Mouse (Mus musculus) heart, embryonic 10.5 days (tissue): ENCODE measurements around the gene Nos3. TPM values are rescaled to one million over a fixed set of nuclear protein-coding genes. Genes with fewer than 3 reads are reported as not detected.
"Not testable (repeated sequence)": the region's sequence is repeated elsewhere in the genome, so short reads cannot be mapped to it uniquely, and the experiment has no call there.

Experiments
- DNase-seq: peaks from one replicate; pipeline ENCODE4 v3.0.0-alpha.2; 2017; ENCODE audit warnings: low spot score
- H3K27ac ChIP-seq: fragments of 300-500 bp; sonication (generic); 2 replicates; pipeline ENCODE4 v1.5.1; 2016; ENCODE audit warnings: mild to moderate bottlenecking
- H3K27me3 ChIP-seq: fragments of 300-500 bp; sonication (generic); 2 replicates; pipeline ENCODE4 v1.6.1; 2016; ENCODE audit warnings: mild to moderate bottlenecking; ENCODE audit not compliant: poor library complexity, insufficient read depth, severe bottlenecking
- H3K36me3 ChIP-seq: fragments of 300-500 bp; sonication (generic); 2 replicates; pipeline ENCODE4 v1.6.1; 2016; ENCODE audit warnings: mild to moderate bottlenecking, moderate library complexity
- H3K4me1 ChIP-seq: fragments of 300-500 bp; sonication (generic); 2 replicates; pipeline ENCODE4 v1.6.1; 2016; ENCODE audit warnings: mild to moderate bottlenecking
- H3K4me3 ChIP-seq: fragments of 300-500 bp; sonication (generic); 2 replicates; pipeline ENCODE4 v1.5.1; 2016; ENCODE audit warnings: mild to moderate bottlenecking, moderate library complexity
- H3K9me3 ChIP-seq: fragments of 300-500 bp; sonication (generic); 2 replicates; pipeline ENCODE4 v1.6.1; 2016; ENCODE audit warnings: mild to moderate bottlenecking, moderate library complexity
- WGBS: fragments of 180-500 bp; shearing (Covaris S2); methylation state at CpG from one replicate; pipeline ENCODE4 v1.1.7; 2016; 5-methylcytosine and 5-hydroxymethylcytosine counted together
- polyA plus RNA-seq: library from polyadenylated mRNA; unstranded; fragments of >200 nt; fragmentation: Nextera tagmentation; extraction: Ambion mirVana; gene quantifications from 2 replicates; pipeline ENCODE4 v1.2.1, GENCODE M21; 2016

The Nos3 gene
- polyA plus RNA-seq, 1 experiment from 2014 or later, result 23.2 TPM

- DNase-seq, result no peak
- H3K4me3 ChIP-seq, result no peak overlapping the region
- 0 out of 2 replicates have a peak overlapping the region, but pooled peaks have one; percentile 54 for H3K27ac ChIP-seq
- no peaks in the 10 kb centered on the region for H3K9me3 ChIP-seq
- H3K27me3 ChIP-seq, result peaks cover 46% of the 10 kb centered on the region
- H3K4me1 ChIP-seq, result peaks cover 70% of the 10 kb centered on the region
- H3K36me3 ChIP-seq, result peaks cover 9% of the 10 kb centered on the region
- WGBS, result 90% methylated on average over 5 of the region's 5 CpGs
Measured at GRCm38 (mm10) chr5:24385374-24385773, 20.8 kb downstream of the Nos3 start.

DNA sequence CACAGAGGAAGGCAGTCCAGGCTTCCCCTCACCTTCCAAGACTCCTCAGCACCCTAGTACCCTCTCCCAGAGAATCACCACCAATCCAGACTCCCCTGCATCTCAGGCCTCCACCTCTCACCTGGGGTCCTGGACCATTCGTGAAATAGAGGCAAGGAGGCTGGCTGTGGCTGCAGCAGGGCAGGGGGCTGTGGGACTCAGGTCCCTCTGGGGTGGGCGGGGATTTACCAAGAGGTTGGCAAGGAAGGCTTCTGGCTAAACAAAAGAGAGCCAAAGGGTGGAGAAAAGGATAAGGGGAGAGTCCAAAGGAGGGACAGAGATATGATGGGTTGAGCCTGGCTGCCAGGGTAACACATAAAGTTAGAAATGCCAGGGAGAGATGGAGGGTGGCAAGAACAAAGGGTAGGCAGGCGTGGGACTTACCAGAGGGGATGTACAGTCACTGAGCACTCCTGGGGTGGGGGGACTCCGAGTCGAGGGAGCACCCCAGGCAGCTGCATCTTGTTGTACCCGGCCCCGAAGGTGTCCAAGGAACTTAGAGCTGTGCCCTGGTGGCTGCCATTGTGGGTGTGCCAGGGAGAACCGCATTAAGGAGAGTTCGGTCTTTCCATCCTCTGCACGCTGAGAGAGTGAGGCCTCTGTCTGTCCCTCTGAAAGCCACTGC lies 21.4 kb downstream of the Nos3 start:
- Histone ChIP-seq H3K27me3 (peaks cover 46% of the 10 kb centered on the region), H3K27ac (peak overlapping the region; percentile 54; the same call in 1 of the 2 replicates), H3K9me3 (no peaks in the 10 kb centered on the region), H3K36me3 (peaks cover 8% of the 10 kb centered on the region; the same call in 1 of the 2 replicates), H3K4me1 (peaks cover 66% of the 10 kb centered on the region), H3K4me3 (no peak overlapping the region)
- DNase-seq, result no peak
- WGBS, result 78% methylated on average over 10 of the region's 10 CpGs

- peak; percentile 88 for DNase-seq
- peak overlapping the region; percentile 84 for H3K27ac ChIP-seq
- peaks cover 50% of the 10 kb centered on the region for H3K27me3 ChIP-seq
- H3K4me1 ChIP-seq, result peaks cover 66% of the 10 kb centered on the region
- 0 out of 2 replicates have a peak, but pooled peaks cover 5% of the 10 kb centered on the region for H3K36me3 ChIP-seq
- H3K9me3 ChIP-seq, result no peaks in the 10 kb centered on the region
- H3K4me3 ChIP-seq, result peak overlapping the region; percentile 63
- under 1% methylated on average over 73 of the region's 73 CpGs for WGBS
Measured at GRCm38 (mm10) chr5:24387264-24388241, 22.9 kb downstream of the Nos3 start.

- no peaks in the 10 kb centered on the region for H3K9me3 ChIP-seq
- H3K27me3 ChIP-seq, result peaks cover 50% of the 10 kb centered on the region
- H3K4me1 ChIP-seq, result peaks cover 66% of the 10 kb centered on the region
- H3K4me3 ChIP-seq, result peak overlapping the region; percentile 63
- peak overlapping the region; percentile 84 for H3K27ac ChIP-seq
- no peak for DNase-seq
- WGBS, result 21% methylated on average over 26 of the region's 26 CpGs
- 0 out of 2 replicates have a peak, but pooled peaks cover 5% of the 10 kb centered on the region for H3K36me3 ChIP-seq
Measured at GRCm38 (mm10) chr5:24388246-24388915, 23.8 kb downstream of the Nos3 start.

DNA sequence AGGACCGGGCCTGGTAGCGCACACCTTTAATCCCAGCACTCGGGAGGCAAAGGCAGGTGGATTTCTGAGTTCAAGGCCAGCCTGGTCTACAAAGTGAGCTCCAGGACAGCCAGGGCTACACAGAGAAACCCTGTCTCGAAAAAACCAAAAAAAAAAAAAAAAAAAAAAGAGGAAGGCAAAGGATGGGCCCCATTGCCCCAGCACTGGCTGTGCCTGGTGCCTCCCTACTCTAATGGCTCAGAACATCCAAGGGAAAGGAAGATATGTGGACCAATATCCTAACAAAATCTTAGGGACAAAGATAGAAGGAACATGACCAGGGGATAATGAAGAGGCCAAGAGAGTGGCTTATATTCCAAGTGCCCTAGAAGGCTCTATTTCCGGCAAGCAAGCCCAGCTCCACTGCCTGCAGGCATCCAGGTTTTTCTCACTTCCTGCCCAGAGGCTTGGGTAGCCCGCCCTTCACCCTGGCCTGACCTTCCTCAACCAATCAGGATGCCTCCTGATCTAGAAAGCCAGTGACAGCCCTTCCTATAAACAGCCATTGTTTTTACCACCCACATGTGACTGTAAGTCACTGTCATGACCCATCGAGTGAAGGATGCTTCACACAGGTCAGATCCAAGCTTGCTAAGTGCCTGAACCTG lies 24.5 kb downstream of the Nos3 start:
- H3K36me3 ChIP-seq, result 0 out of 2 replicates have a peak, but pooled peaks cover 5% of the 10 kb centered on the region
- peaks cover 50% of the 10 kb centered on the region for H3K27me3 ChIP-seq
- DNase-seq, result no peak
- no peaks in the 10 kb centered on the region for H3K9me3 ChIP-seq
- 47% methylated on average over 7 of the region's 7 CpGs for WGBS
- H3K4me3 ChIP-seq, result no peak overlapping the region
- peaks cover 64% of the 10 kb centered on the region for H3K4me1 ChIP-seq
- peak overlapping the region; percentile 84 for H3K27ac ChIP-seq

DNA sequence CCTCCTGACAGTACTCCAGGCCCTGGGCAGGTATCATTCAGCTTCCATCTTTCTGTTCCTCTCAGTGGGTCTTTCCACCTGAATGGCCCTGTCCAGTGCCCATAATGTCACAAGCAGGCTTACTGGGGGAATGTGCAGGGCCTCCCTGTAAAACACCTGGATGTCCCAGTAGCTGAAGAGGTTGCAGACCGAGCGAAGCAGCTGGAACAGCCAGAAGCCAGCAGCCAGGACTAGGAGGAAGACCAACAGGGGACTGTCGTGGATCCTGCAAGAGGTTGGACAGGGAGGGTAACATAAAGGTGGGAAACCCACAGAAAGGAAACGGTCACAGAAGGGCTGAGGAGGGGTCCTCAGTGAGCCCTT lies 25.0 kb downstream of the Nos3 start:
- peak overlapping the region; percentile 72 for H3K27ac ChIP-seq

GRCm38 (mm10) chr5:24391864-24392263 lies 27.3 kb downstream of the Nos3 start, which contains the start of gene Atg9b:
Atg9b (minus strand) TSS chr5:24392143.
- no peaks in the 10 kb centered on the region for H3K9me3 ChIP-seq
- H3K27ac ChIP-seq, result 0 out of 2 replicates have a peak within 1 kb of the TSS, but pooled peaks have one; percentile 1
- WGBS, result 78% methylated on average over 7 of the region's 7 CpGs
- no peak for DNase-seq
- H3K4me1 ChIP-seq, result peaks cover 55% of the 10 kb centered on the region
- H3K4me3 ChIP-seq, result no peak within 1 kb of the TSS
- H3K27me3 ChIP-seq, result peaks cover 24% of the 10 kb centered on the region
- peaks cover 2% of the 10 kb centered on the region; the same call in 1 of the 2 replicates for H3K36me3 ChIP-seq

More for the DNA sequence above, 25.0 kb downstream of the Nos3 start:
- H3K4me3 ChIP-seq, result no peak overlapping the region
- no peak for DNase-seq
- peaks cover 46% of the 10 kb centered on the region for H3K27me3 ChIP-seq
- H3K36me3 ChIP-seq, result 0 out of 2 replicates have a peak, but pooled peaks cover 5% of the 10 kb centered on the region
- WGBS, result 79% methylated on average over 4 of the region's 4 CpGs
- H3K9me3 ChIP-seq, result no peaks in the 10 kb centered on the region
- H3K4me1 ChIP-seq, result peaks cover 62% of the 10 kb centered on the region

DNA sequence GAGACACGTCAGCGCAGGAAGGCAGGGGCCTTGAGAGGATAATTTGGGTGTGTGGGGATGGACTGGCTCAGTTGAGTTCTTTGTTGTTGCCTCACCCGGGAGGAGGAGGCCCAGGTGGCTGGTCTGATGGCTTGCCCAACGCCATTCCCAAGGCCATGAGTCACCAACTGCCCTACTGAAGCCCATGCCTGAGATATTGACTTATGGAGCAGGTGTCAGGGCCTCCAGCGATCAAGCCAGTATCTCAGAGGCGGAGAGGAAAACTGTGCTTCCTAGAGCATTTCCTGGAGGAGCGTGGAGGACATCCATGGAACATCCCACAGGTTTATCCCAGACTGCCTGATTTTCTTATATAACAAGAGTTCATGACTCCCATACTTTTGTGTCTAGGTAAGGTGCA lies 28.1 kb downstream of the Nos3 start:
- WGBS, result 63% methylated on average over 7 of the region's 7 CpGs
- Histone ChIP-seq H3K36me3 (peaks cover 2% of the 10 kb centered on the region; the same call in 1 of the 2 replicates), H3K4me3 (no peak overlapping the region), H3K27ac (0 out of 2 replicates have a peak overlapping the region, but pooled peaks have one; percentile 1), H3K9me3 (no peaks in the 10 kb centered on the region), H3K4me1 (peaks cover 46% of the 10 kb centered on the region), H3K27me3 (peaks cover 16% of the 10 kb centered on the region)
- DNase-seq, result no peak

- no peaks in the 10 kb centered on the region for H3K9me3 ChIP-seq
- H3K4me3 ChIP-seq, result peak within 1 kb of the TSS; percentile 74
- H3K27me3 ChIP-seq, result peaks cover 8% of the 10 kb centered on the region; the same call in 1 of the 2 replicates
- DNase-seq, result peak; percentile 87
- peak within 1 kb of the TSS; percentile 96 for H3K27ac ChIP-seq
- H3K36me3 ChIP-seq, result peaks cover 2% of the 10 kb centered on the region; the same call in 1 of the 2 replicates
- peaks cover 44% of the 10 kb centered on the region for H3K4me1 ChIP-seq
- 20% methylated on average over 7 of the region's 7 CpGs for WGBS
Measured at GRCm38 (mm10) chr5:24393392-24393997, 28.9 kb downstream of the Nos3 start, which contains the start of gene Abcb8. Abcb8 (plus strand) TSS chr5:24393663.

GRCm38 (mm10) chr5:24394165-24394894 lies 29.7 kb downstream of the Nos3 start:
- Histone ChIP-seq H3K36me3 (peaks cover 5% of the 10 kb centered on the region; the same call in 1 of the 2 replicates), H3K9me3 (no peaks in the 10 kb centered on the region)
- WGBS, result 2% methylated on average over 36 of the region's 36 CpGs

GRCm38 (mm10) chr5:24396254-24396653 lies 31.6 kb downstream of the Nos3 start:
- peaks cover 46% of the 10 kb centered on the region for H3K4me1 ChIP-seq
- not testable (repeated sequence) for H3K27ac ChIP-seq, DNase-seq, H3K4me3 ChIP-seq, H3K27me3 ChIP-seq, H3K9me3 ChIP-seq
- H3K36me3 ChIP-seq, result peaks cover 20% of the 10 kb centered on the region
- 83% methylated on average over 6 of the region's 6 CpGs for WGBS

More at GRCm38 (mm10) chr5:24394165-24394894, 29.7 kb downstream of the Nos3 start:
- peak overlapping the region; percentile 96 for H3K27ac ChIP-seq
- H3K27me3 ChIP-seq, result peaks cover 4% of the 10 kb centered on the region; the same call in 1 of the 2 replicates
- DNase-seq, result peak; percentile 98
- H3K4me1 ChIP-seq, result peaks cover 42% of the 10 kb centered on the region
- H3K4me3 ChIP-seq, result peak overlapping the region; percentile 74
